ENCODE assay signal across 13 mouse cellular contexts in genomic region chr14:79383120-79383519, GRCm38 (mm10).
"Had no signal": no experiment of that assay in that cellular context is flagged by ENCODE, and none has a peak within 500 bp of the region (broad histone marks: within the 10 kb centered on the region; RNA-seq: fewer than 3 reads in every experiment).

No protein-coding gene starts in this region.

- H3K4me2 ChIP-seq: intestine, embryonic 15.5 days; lung, embryonic 14.5 days; midbrain, embryonic 13.5 days had no signal

- ATAC-seq: intestine, embryonic 15.5 days; midbrain, embryonic 13.5 days had no signal

- H3K4me1 ChIP-seq: intestine, embryonic 15.5 days; limb, embryonic 10.5 days; midbrain, embryonic 13.5 days had no signal

- H3K27ac ChIP-seq: intestine, embryonic 15.5 days; layer of hippocampus, adult 2 months; limb, embryonic 10.5 days; macrophage; midbrain, embryonic 13.5 days had no signal

- H3K9me3 ChIP-seq: intestine, embryonic 15.5 days; limb, embryonic 10.5 days; midbrain, embryonic 13.5 days had no signal

- H3K4me3 ChIP-seq: intestine, embryonic 15.5 days; layer of hippocampus, adult 2 months; limb, embryonic 10.5 days; midbrain, embryonic 13.5 days had no signal

- DNase-seq: kidney, adult 18-20 months; kidney, postnatal 10 days; kidney, postnatal 4 days; lung, embryonic 14.5 days; lung, postnatal 10 days; right cerebral cortex, adult 18-20 months; right cerebral cortex, postnatal 25 days; thymus, postnatal 36 days had no signal

- H3K27me3 ChIP-seq: intestine, embryonic 15.5 days; midbrain, embryonic 13.5 days had no signal

- H3K9ac ChIP-seq: intestine, embryonic 15.5 days; lung, embryonic 14.5 days; midbrain, embryonic 13.5 days had no signal
